Mouse (Mus musculus) bone marrow macrophage, adult 2 months (primary cell): Measurements from ENCODE around the gene Myo3a. TPM values are rescaled to one million over a fixed set of nuclear protein-coding genes. Genes with fewer than 3 reads are reported as not detected.

Experiments
- H3K27ac ChIP-seq: 2 replicates; pipeline ENCODE4 v1.5.1; 2012; ENCODE audit warnings: low read depth, low read length; ENCODE audit not compliant: insufficient read depth
- H3K4me1 ChIP-seq: 2 replicates; pipeline ENCODE4 v1.6.1; 2012; ENCODE audit warnings: low read length; ENCODE audit not compliant: control insufficient read depth, insufficient read depth
- H3K4me3 ChIP-seq: 2 replicates; pipeline ENCODE4 v1.5.1; 2012; ENCODE audit warnings: mild to moderate bottlenecking, low read length, moderate library complexity; ENCODE audit not compliant: insufficient read depth
- CTCF ChIP-seq: IDR thresholded peaks from 2 replicates; pipeline ENCODE4 v1.5.1; 2012; ENCODE audit warnings: low read depth, mild to moderate bottlenecking, low read length, moderate library complexity
- POLR2A ChIP-seq: IDR thresholded peaks from 2 replicates; pipeline ENCODE4 v1.6.1; 2012; ENCODE audit warnings: mild to moderate bottlenecking, low read depth, low read length, borderline replicate concordance
- polyA plus RNA-seq: library from polyadenylated mRNA; stranded (reverse); fragments of >200 nt; gene quantifications from 2 replicates; pipeline ENCODE4 v1.2.4, GENCODE M21; 2012; ENCODE audit not compliant: missing spikeins, insufficient read depth, insufficient read length

Myo3a gene
- polyA plus RNA-seq, 1 experiment, result not detected

DNA sequence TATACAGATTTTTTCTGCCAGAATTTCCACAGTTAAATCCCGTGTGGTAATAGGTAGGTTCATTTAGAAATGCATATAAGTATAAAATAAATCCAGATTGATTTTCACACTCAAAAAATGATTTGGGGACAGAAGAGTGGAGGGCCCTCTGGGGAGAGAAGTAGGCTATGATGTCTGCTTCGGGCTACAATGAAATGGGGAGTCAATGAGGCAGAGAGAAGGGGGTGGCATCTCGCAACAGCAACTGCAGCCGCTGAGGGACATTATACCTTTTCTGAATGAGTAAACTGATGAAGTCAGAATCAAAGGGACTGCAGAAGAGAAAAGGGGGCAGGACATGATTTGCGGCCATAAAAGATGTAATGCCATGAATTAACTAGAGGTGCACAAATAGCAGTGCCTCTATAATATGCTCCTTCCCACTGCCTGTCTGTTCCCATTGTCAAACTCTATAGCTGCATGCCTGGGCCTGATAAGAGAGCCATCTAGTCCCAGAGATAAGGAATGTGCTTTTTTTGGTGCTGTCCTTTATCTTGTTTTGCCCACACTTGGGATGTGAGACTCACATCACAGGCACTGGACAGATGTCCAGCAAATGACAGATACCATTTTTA is 400.6 kb downstream of the Myo3a start:
- TF ChIP-seq POLR2A (no peak), CTCF (no peak)
- no peaks in the 10 kb centered on the region for H3K4me1 ChIP-seq
- H3K27ac ChIP-seq, result no peak overlapping the region
- H3K4me3 ChIP-seq, result no peak overlapping the region

DNA sequence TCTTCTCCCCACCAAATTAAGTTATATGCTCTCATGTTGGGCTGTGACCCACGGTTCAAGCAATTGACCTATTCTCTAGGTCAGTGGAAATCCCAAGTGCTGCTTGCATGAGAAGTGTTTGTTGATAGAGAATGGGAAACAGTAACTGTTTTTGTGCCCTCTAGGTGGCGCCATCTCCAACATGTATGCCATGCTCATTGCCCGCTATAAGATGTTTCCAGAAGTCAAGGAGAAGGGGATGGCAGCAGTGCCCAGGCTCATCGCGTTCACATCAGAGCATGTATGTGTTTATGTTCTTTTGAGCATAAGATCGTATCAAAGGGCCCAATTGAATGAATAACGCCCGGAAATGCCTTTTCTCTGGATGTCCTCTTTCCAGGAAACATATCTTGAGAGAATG is 407.5 kb downstream of the Myo3a start:
- Histone ChIP-seq H3K4me3 (no peak overlapping the region), H3K27ac (no peak overlapping the region), H3K4me1 (no peaks in the 10 kb centered on the region)
- TF ChIP-seq POLR2A (no peak), CTCF (peak; percentile 51)

DNA sequence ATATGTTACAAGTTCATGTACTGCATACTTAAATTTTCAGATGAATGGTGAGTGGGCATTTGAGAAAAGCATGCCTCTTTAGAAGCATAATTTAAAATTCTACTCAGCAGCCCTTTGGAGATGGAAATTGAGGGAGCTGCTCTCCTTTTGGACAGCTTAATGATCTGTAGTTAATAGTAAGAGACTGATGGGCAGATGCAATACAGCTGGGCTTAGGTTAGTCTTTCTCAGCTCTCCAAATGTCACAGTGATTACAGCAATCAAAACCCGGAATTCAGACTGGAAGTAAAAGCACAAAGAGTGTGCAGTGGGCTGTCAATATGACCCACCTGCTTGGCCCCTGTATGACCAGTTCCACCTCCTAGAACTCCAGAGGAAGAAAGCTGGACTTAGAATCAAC is 418.8 kb downstream of the Myo3a start:
- TF ChIP-seq CTCF (no peak), POLR2A (no peak)
- Histone ChIP-seq H3K4me3 (no peak overlapping the region), H3K27ac (no peak overlapping the region), H3K4me1 (no peaks in the 10 kb centered on the region)

DNA sequence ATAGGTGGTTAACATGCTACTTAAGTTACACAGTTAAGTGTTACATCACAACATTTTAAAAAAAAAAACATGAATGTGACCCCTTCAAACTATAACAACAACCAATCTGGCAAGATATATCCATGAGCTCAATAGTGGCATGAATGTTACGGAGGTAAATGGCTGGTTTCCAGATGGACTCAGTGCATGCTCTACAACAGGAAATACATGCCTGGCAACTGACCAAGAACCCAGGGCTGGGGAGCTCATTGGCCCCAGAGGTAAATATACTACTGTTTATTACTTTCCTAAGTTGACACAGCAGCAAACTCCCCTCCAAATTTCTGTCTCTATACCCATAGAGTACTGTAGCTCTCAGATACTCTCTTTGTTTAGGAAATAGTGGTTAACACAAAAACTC is 421.1 kb downstream of the Myo3a start:
- TF ChIP-seq POLR2A (no peak), CTCF (no peak)
- Histone ChIP-seq H3K4me1 (no peaks in the 10 kb centered on the region), H3K27ac (no peak overlapping the region), H3K4me3 (no peak overlapping the region)

DNA sequence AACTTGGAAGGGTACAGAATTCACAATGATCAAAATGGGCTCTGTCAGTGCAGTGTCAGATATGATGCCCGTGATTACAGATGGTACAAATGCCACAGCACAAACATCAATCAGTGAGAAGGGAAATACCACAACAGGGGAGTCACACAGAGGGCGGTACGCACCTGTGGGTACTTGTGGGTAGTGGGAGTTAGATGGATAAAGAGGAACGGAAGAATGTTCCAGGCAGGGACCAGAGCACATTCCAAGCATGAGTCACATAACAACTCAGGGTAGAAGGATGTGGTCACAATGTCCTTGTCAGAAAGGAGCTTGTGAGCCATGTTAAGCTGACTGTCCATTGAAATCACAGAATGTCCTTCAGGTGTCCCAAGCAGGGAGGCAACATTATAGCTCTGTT is 424.5 kb downstream of the Myo3a start:
- no peak overlapping the region for H3K4me3 ChIP-seq
- no peaks in the 10 kb centered on the region for H3K4me1 ChIP-seq
- no peak for TF ChIP-seq POLR2A
- no peak for TF ChIP-seq CTCF
- H3K27ac ChIP-seq, result no peak overlapping the region

DNA sequence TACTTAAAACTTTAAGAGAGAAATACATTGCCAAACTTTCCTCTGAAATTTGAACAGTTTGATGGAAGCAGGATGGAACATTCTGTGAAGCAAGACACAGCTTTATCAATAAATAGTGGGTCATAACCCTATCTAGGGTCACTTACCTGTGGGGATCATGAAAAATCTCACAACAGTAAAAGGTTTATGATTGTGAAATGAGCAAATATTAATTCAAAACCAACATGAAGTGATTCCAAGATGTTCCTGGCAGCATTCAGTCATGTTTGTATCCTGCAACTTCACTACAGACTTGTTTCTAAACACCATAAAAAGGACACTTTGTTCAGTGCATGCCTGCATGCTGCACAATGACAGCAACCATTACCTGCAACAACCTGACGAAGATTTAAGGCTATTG is 436.4 kb downstream of the Myo3a start:
- no peak overlapping the region for H3K27ac ChIP-seq
- TF ChIP-seq POLR2A (no peak), CTCF (no peak)
- H3K4me3 ChIP-seq, result no peak overlapping the region
- no peaks in the 10 kb centered on the region for H3K4me1 ChIP-seq
